Mouse (Mus musculus): ENCODE results near the gene Etfrf1. TPM values are rescaled to one million over a fixed set of nuclear protein-coding genes. Genes with fewer than 3 reads are reported as not detected.

Etfrf1 gene
- 10 to 100 TPM; 17.9 to 18.1 TPM for total RNA-seq (2023)

GRCm38 (mm10) chr6:145210816-145211338 lies at the start of gene Etfrf1, which contains the start of gene Casc1:
Gene Etfrf1 (plus strand): TSS chr6:145211134.
Gene Casc1 (minus strand): TSS chr6:145211005.

GRCm38 (mm10) chr6:145250185-145250791 lies 39.4 kb downstream of the Etfrf1 start, which contains the start of gene Kras:
Gene Kras (minus strand): TSS chr6:145250239.

Other genes starting within 250 kb of the Etfrf1 start
- 1 to 10 TPM in 1 of 2 experiments, under 1 TPM in 1; 0.24 to 2.3 TPM for gene Bcat1, start 134.9 kb upstream of the Etfrf1 start, total RNA-seq (2023)
- 100 to 1,000 TPM; 143 to 144 TPM for gene Lrmp, start 95.5 kb upstream of the Etfrf1 start, total RNA-seq (2023)
- gene Casc1, start 129 bp upstream of the Etfrf1 start, total RNA-seq (2023) = under 1 TPM; 0.66 to 0.94 TPM
- 10 to 100 TPM; 53.9 to 59.6 TPM for gene Kras, start 39.1 kb downstream of the Etfrf1 start, total RNA-seq (2023)